Mouse (Mus musculus): ENCODE data around the gene Ovol2.

GRCm38 (mm10) chr2:144281417-144281816 is 50.5 kb downstream of the Ovol2 start:
- TF ChIP-seq CTCF (IDR thresholded peaks at IDR 0.05; ENCODE audit: control insufficient read depth, insufficient read depth, insufficient read length) (no peak), MYOD1 (IDR thresholded peaks at IDR 0.05; ENCODE audit: control insufficient read depth, insufficient read length, low read depth) (no peak), MYOG (IDR thresholded peaks at IDR 0.05; ENCODE audit: control insufficient read depth, extremely low read depth, insufficient read length) (no peak)
